Mouse (Mus musculus) thymus, adult 18-20 months (tissue): ENCODE measurements around the gene Kalrn.

Source experiments
- DNase-seq, 2 experiments: peaks; one replicate each; pipeline ENCODE4 v3.0.0; 2022; ENCODE audit warnings: mixed read lengths in 2 of 2

Kalrn gene

DNA sequence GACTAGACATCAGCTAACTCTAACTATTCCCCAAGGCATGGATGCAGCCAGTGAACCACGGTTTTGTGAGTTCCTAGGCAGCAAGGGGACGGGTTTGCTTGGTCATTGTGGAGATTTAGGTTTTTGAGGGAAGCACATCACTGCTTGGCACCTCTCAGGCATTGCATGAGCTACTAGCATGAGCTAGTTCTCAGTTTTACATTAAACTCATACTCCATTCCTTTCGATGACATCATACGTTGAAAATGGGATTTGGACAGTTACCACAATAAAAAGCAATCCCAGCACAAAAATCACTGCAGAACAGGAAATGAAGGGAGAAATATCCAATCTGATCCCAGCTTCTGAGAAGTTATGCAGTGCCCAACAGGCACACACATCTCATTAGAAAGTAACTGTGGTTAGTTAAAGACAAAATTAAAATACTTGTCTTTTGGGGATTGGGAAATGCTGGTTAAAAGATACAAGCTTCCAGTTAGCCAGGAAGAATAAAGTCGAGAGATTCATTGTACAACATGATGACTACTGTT, 23.8 kb downstream of the Kalrn start:
- no peak for DNase-seq

DNA sequence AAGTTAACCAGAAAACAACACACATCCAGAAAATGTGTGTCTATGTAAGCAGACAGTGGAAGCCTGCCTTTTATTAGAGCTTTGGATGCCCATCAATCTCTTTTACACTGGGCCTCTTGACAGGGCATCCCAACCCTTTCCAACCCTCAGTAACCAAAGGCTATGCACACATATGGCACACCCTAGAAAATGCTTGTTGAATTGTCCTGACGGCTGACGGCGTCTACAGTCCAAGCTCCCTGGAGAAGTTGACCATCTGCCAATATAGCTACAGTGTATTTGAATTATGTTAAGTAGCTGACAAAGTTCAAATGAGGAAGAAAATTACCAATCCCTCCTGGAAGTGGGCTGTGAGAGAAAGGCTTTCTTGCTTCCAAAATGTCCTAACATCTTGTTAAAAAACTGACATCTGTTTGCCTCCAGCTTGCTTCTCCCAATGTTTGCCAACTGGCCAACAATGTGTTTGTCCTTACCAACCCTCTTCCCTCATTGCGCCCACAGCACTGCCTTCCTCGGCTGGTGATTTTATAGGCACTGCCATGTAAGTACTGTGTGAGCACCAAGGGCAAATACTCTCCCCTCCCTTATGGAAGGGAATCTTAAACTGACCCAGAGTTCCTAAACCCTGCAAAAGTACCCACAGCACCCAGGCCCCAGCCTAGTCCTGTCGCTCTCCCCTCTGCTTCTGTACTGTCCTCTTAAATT, 26.4 kb downstream of the Kalrn start:
- DNase-seq = no peak

DNA sequence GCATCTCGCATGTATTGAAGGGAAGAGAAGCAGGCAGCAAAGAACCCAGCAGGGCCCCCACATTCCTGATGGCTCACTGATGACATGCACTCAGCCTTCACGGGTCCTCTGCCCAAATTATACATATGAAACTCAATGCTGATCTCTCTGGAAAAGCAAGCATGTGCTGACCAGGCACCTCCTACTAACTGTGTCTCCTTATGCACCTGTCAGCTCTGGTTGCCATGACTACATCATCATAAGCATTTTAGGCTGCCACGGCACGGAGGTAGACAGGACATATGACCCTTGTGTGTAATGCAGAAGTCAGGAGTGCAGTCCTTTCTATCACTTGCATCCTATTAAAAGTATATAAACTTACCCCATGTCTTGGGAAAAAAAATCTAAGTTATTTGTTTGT, 29.6 kb downstream of the Kalrn start:
- DNase-seq = no peak

DNA sequence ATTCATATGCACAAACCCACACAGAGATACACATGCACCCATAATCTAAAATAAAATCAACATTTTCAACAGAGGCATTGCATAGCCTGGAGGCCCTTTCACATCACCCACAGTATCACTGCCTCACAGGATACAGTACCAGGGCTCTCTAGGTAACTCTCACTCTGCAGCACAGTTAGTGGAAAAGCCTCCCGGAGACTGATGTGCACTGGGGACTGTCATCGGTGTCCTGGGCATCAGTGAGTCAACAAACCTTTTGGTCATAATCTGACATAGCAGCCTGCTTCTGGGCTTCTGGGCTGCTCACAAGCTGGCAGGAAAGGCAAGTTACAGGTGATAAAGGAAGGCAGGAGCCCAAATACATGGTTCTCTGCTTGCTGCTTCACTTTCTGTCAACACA, 31.0 kb downstream of the Kalrn start:
- no peak for DNase-seq

DNA sequence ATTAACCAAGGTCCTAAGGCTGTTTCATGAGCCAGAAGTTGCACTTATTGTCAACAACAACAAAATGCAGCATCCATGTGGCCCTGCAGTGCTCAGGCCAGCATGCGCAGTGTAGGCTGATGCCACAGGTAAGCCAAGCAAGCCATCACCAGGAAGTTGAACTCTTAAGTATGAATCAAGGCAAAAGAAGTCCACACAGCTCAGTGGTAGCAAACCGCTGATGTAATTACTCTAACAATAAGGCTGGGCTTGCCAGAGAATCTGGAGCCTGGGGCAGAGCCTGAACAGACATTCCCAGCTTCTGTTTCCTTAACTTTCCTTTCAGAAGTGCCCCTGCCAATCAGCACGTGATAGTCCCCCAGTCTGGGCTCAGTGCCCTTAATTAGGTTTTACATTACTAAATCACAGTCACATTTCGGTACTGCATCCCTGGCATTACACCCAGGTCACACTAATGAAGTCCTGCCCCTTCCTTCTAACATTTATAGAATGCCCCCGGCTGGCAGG, 34.6 kb downstream of the Kalrn start:
- no peak for DNase-seq

DNA sequence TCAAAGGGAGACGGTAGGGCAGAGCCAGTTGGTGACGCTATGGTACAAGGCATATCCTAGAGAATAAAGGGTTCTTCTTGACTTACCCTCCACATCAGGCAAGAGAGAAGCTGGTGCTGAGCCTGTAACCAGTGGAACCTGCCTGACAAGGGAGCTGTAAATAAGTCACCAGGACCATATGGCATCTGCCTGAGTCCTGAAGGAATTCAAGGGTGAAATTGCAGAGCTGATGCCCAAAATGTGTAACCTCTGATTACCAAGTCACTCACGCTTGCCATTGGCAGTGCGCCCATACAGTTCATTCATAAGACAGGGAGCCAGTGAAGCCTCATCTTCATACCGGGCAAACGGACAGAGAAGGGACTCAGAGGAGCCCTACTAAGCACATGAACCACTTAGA, 37.0 kb downstream of the Kalrn start:
- DNase-seq = no peak

DNA sequence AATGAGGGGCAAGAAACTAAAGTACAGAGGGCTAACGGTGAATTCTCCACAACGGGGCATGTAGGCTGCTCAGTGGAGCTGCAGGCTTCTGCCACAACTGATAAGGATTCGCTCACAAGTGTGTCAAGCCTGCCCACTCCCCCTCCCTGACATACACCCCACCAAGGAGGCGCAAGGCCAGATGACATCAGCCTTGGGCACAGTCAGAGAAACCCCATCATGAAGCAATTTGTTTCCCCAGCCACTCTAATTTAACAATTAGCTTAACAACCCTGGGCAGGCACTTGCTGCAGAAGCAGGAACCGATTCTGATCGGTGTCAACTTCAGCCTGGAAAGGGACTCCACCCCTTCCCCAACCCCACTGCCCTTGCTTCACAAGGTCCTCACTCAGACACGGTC, 38.2 kb downstream of the Kalrn start:
- no peak for DNase-seq

DNA sequence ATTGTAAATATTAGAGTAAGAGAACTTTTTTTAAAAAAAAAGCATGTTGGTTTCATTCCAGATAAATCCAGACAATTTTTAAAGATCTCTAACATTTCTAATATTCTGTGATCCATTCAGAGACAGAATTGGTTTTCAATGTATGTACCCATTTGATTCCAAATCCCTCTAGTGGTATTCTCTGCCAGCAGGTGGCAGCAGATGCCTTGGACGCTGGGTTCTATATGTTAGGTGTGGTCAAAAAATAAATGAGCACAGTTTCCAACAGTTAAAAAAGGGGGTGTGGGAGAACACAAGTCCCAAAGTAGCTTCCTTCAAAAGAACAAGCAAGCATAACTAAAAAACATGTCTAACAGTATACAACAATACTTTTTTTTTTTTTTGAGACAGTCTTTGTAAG, 41.8 kb downstream of the Kalrn start:
- DNase-seq = no peak

DNA sequence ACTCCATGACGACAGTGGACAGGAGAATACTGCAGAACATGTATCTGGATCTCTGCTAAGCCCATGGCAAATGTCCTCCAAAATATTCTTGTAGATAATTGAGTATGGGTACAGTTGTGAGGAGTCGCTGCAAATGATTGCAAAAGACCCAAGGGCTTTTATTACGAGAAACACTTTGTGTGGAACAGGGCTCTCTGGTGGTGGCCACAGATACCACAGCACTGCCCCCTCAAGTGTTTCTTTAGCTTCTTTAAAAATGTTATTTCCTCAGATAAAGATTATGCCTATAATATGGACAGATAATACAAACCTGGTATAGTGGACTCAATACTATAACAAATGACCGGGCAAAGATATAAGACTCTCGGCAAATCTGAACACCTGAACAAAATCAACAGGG, 43.3 kb downstream of the Kalrn start:
- DNase-seq = no peak

DNA sequence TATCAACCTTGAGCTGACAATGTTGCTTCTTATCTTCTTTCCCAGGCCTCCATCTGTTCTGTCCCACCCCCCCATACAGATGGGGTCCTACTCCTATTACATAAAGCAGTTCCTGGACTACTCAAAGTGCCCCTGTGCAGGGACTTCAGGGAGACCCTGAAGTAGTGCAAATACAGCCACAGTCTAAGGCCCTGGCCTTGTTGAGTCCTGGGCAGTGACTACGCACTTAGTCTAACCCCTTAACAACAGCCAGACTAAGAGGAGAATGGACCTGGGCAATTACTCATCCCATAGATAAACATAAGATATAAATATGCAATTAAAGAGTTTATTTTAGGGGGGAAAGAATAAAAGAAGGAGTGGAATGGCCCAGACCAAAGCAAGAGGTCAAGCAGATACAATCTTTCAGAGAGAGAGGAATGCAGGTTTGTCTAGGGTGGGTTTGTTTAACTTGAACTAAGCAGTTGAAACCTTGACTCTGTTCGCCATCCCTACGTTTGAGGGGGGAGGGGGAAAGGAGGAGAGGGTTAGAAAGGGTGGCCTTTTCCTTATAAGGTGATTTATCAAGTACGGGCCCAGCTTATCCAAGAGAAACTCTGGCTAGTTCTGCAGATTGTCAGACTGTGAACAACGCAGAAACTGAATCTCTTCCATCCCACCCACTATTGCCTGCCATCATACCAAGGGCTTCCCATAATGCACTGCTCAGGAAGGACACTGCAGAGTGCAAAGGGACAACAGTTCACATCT, 44.9 kb downstream of the Kalrn start:
- no peak for DNase-seq

DNA sequence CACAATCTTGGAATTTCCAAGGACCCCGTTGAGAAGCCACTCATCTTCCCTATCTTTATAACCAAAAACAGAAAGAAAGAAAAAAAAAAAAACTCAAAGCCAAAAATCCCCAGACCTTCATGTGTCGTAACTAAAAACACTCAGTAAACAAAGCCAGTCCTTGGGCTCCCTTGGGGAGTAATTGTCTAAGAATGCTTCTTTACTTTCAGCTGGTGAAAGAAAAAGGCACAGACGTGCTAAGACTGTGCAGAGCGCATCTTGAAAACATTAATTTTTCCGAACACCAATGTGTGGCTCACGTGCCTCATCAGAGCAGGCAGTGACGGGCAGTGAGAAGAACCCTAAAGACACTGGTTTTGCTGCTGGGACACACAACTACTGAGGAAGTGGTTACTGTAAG, 47.0 kb downstream of the Kalrn start:
- DNase-seq = no peak

DNA sequence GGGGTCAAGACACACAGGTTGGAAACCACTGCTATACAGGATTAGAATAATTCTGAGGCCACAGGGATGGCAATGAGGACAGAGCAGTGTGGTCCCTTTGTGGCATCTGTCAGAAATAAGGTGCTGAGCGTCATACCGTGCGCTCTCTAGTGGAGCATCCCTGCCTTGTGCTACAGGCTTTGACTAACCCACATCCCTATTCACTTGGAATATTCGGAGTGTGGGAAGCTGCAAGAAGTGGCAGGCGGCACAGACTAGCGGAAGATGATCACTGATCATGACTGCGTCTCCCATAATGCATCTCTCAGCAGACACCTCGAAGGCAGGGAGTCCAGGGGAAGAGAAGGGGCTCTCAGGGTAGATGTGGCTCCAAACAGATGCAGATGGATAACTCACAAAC, 47.5 kb downstream of the Kalrn start:
- DNase-seq = no peak

DNA sequence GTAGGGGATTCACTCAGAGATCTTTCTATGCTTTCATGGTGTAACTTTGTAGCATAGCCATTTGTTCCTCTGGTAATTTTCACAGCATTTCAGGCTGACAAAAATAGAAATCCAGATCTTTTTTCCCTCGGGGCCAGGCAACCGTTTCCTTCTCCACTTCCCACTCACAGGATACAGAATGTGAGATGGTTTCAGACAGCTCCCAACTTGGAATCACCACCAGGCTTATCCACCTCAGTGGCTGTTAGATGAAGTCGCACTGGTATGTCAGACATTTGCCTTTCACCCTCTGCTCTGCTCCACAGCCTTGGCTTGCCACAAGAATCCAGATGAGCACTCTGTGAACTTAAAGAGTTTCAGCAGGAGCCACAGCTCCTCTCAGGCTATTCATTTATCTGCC, 48.1 kb downstream of the Kalrn start:
- no peak for DNase-seq

DNA sequence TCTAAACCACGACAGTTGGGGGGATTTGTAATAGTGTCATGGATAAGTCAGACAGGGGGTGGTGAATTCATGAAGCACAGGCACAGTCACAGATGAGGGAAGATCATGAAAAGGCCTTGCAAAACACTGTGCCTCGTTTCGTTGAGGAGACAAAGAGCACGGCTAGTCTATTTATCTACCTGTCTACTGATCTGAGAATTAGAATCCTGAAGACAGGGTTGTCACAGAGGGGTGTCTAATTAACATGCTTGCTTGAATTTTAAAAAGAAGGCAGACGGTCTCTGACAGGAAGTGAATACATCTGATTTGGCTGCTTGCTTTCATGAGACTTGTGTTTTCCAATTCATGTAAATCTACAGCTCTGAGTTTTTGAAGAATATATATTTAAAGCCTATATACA, 52.3 kb downstream of the Kalrn start:
- no peak for DNase-seq

DNA sequence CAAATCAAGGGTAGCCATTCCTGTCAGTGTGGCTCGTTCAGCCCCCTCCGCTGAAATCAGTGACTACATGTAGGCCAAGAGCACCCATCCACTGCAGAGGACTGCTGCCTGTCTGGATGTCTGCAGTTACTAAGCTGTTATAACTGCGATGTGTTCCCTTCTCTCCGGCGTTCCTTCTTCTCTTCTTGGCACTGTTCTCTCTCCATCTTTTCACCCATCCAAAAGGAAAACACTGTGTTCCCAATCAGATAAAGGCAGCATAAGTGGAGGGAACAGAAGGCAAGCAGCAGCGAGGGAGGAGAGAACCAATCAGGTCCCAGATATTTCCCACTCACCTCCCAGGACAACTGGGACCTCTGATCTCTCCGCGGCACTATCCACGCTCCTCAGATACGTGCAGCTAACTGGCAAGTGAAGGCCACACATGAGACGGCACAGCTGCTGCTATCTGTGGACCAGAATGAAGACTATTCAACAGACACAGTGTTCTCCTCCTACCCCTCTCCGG, 56.4 kb downstream of the Kalrn start:
- no peak for DNase-seq

DNA sequence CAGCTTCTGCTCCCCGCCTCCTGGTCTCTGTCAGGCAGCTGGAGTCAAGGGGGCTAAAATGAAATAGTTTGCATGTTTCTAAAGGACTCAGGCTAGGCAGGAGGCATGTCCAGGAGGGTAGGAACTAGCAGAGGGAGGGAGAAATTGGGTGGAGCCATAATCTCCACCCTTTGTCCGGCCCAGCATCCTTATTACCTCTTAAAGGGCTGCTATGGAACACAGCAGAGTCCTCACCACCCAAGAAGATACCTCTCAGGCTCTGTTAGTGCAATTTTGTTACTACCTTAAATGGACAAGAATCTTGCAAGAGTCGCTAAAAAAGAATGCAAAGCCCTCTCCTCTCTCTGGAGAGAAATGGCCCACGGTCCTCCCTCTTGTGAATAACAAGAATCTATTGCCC, 57.8 kb downstream of the Kalrn start:
- DNase-seq = no peak

DNA sequence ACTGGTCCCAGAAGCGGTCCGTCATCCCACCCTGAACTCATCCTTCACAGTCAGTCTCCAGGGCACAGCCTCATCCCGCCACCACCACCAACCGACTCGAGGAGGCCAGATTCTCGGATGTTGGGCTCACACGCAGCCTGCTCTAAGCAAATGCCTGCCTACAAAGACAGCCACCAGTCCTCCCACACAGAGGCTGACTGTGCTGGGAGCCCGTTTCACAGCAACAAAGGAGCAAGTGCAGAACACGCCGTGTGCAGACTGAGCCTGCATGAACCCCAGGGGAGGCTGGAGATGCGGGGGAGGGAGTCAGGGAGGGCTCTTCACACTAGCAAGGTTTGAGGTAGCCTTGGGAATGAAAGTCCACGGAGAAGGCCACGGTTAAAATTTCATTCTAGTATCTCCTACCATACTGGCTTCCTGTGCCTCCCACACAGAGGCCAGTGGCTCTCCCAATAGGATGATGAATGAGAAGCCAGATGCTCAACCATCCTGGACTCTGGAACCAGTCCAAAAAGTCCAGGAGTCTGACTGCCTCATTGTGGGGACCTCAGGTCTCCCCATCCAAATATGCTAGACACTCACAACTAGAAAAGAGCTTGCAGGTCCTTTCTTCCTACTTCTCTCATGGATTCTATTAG, 59.3 kb downstream of the Kalrn start:
- DNase-seq = no peak

DNA sequence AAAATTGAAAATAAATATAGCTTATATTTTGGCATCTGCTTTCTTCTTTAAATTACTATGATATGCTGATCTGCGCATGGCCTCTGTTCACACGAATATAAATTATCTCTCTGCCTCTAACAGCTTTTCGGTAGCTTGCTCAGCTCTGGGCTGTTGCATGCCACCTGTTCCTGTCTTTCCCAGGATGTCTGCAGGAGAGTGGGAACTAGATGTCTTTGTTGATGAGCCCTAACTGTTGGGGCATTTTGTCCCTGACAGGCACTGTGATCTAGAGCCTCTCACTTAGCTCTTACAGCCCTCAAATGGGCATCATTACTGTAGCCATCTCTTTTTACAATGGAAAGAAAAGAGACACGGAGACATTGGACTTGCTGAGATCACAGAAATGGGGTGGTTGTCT, 61.0 kb downstream of the Kalrn start:
- DNase-seq = no peak

DNA sequence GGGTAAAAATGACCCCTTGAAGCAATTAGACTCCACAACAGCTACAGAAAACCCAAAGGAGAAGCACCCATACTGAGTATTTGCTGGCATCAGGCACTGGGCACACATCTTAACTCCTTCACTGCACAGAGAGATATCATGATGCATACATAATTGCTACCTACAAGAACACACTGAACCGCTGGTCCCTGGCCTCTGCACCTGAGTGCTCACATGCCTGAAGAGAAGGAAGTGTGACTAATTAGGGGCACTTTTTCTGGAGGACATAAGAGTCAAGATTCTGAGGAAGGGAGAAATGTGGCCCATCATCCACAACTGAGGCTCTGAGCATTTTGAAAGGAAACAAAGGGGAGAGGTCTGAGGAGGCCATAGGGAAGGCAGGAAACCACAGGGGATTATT, 65.2 kb downstream of the Kalrn start:
- no peak for DNase-seq

DNA sequence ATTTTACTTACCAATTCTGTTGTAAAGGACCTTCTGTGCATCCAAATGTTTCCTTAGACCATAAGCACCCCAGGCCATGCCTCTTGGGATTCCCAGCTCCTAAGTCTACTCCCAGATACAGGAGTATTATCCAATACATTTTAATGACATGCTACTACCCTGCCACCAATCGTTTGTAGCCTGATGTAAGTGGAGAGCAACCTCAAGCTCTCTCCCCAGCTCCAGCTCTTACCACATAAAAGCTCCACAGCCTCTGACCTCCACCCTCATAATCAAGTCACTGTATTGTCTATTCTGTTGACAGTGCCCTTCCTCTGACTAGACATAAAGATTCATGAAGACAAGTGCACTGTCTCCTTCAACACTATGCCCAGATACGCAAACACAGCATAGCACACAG, 67.3 kb downstream of the Kalrn start:
- no peak for DNase-seq

DNA sequence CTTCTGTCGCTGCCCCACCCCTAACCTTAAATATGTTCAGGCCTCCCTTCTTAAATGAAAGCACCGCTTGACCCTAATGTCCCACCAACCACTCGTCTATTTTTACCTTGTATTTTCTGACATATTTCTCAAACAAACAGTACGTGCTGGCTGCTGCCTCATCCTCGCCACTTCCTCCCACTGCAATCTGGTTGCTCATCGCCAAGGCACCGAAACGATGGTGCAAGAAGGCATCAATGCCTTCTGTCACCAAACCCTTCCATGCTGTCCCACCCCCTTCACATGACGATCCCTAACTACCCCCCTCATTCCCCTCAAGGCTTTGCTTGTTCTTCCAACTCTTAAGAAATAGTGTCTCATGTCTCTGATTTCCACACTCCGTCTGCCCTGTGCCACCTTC, 69.1 kb downstream of the Kalrn start:
- no peak for DNase-seq

DNA sequence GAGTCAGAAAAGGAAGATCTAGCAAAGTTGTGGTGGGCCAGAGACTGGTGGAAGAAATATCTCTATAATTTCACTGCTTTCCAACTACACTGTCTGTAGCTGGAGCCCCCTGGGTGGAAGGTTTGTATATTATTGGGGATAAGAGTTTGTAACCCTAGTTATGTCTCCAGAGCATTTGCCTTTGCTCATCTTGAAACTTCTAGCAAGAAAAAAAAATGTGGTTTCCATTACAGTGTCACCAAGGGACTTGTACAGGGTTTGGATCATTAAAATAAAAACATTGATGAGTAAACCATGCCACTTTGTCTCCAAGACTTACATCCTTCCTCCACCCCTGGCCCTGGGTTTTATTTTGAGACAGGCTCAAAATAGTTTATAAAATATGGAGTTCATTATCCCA, 71.2 kb downstream of the Kalrn start:
- DNase-seq = no peak

DNA sequence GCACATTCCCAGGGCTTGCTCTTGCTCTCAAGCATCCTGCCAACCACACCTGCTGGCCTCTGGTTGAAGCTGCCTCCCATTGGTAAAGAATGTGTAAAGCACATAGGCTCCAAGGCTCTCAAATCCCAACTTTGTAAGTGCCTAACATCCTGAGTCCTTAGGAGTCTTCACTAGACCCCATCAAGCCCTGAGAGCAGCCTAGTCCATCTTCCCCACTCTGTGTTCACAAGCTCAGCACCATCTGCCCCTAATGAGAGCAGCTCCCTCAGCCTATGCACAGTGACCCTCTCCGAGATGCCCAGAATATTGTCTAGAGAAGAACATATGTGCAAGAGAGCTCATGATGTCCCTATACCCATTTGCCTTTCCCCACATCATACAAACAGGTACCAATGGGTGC, 78.6 kb downstream of the Kalrn start:
- no peak for DNase-seq

DNA sequence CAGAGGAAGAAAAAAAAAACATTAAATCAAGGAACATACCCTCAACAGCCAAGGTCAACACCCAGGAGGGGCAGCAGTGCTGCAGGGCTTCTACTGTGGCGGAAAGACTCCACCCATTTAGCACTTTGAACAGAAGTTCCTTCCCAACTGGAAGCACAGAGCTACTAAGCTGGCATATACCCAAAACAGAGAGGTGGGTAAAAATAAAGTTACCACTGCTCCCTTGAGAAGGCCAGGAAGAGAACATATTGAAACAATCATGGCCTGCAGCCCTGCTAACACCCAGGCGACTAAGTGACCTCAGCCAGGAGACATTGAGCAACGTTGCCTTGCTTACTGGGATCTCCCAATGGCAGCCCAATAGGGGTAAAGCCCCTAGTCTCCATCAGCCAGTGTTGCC, 79.4 kb downstream of the Kalrn start:
- DNase-seq = no peak
